Mouse (Mus musculus): ENCODE results near the gene Acap2.

- TF ChIP-seq CTCF (IDR thresholded peaks at IDR 0.05; ENCODE audit: low read depth, low read length) (no peak), POLR2A (IDR thresholded peaks at IDR 0.05; ENCODE audit: borderline replicate concordance, low read depth, low read length) (no peak)
Measured at GRCm38 (mm10) chr16:31180843-31181242, 20.2 kb downstream of the Acap2 start.

Measured in bone marrow macrophage, adult 2 months (primary cell).